Mouse (Mus musculus) adrenal gland, postnatal 4 days (tissue): Measurements from ENCODE around the gene Nf1. TPM values are rescaled to one million over a fixed set of nuclear protein-coding genes. Genes with fewer than 3 reads are reported as not detected.

Experiments used
- DNase-seq, 2 experiments: peaks; one replicate each; pipeline ENCODE4 v3.0.0; 2021 to 2022; ENCODE audit warnings: low spot score in 2 of 2, mixed read lengths in 2 of 2
- total RNA-seq, 2 experiments: library from RNA; stranded (reverse); gene quantifications; 2 replicates each; pipeline ENCODE4 v1.2.3; 2021

Nf1 gene
- total RNA-seq, 2 experiments from 2014 or later, result 74.9 to 76.1 TPM

GRCm38 (mm10) chr11:79527015-79527738 is 187.7 kb downstream of the Nf1 start:
- no peak for DNase-seq

GRCm38 (mm10) chr11:79527739-79528384 is 188.4 kb downstream of the Nf1 start:
- no peak for DNase-seq

DNA sequence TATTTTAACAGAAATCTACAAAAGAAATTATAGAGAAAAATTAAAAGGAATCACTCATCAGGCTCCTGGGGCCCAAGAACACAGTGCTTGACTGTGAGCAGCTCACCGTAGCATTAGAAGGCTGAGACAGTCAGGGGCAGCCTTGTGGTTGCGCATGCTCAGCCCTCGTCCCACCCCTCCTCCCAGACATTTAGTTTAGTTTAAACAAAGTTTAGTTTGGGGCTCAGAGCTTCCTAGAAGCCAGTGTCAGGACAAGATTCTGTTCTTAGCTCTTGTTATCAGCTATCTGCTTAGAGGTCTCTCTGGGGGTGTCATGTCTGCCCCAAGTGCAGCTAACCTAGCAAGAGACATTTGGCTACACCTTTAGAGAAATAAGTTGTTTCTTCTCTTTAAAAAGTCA is 189.1 kb downstream of the Nf1 start:
- no peak for DNase-seq

- no peak for DNase-seq
These were observed 189.7 kb downstream of the Nf1 start for GRCm38 (mm10) chr11:79529226-79529625.

DNA sequence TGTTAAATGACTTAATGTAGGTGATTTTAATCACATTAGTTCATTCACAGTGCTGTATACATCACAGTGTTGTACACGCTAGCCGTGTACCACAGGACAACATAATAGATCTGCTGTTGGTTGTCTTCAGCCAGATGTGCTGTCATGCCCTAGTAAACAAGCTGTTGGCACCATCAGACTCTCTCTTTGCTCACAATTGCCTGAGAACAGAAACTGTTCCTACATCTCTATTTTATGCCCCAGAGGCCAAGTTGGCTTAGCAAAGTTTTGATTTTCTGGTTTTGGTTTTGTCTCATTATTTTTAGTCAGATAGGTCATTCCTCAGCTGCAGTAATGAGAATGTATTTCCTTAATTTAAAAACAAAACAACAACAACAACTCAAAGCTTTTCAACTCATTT is 190.2 kb downstream of the Nf1 start:
- no peak for DNase-seq

- no peak for DNase-seq
These were observed 190.9 kb downstream of the Nf1 start, which contains the start of the genes Evi2 and Evi2a for GRCm38 (mm10) chr11:79530333-79530761. Gene Evi2, minus strand, starts transcription at chr11:79530589. Gene Evi2a, minus strand, starts transcription at chr11:79530609.

- DNase-seq, result no peak
These were observed 191.3 kb downstream of the Nf1 start for GRCm38 (mm10) chr11:79530774-79531173.

DNA sequence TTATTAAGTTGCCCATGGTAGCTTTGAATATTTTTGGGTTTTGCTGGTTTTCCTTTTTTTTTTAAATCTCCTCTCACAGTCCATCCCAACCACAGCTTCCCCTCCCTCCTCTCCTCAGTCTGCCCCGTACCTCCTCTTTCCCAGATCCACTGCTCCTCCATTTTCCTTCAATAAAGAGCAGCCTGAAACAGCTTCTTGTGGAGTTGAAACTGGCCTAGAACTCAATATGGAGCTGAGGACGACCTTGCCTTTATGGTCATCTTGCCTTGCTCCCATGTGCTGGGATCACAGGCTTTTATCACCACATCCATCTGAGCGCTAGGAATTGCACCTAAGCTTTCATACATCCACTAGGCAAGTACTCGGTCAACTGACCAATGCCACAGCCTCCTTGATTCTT is 192.0 kb downstream of the Nf1 start:
- no peak for DNase-seq

GRCm38 (mm10) chr11:79533311-79533710 is 193.8 kb downstream of the Nf1 start:
- no peak for DNase-seq

- DNase-seq, result no peak
These were observed 194.6 kb downstream of the Nf1 start for GRCm38 (mm10) chr11:79533950-79534690.

DNA sequence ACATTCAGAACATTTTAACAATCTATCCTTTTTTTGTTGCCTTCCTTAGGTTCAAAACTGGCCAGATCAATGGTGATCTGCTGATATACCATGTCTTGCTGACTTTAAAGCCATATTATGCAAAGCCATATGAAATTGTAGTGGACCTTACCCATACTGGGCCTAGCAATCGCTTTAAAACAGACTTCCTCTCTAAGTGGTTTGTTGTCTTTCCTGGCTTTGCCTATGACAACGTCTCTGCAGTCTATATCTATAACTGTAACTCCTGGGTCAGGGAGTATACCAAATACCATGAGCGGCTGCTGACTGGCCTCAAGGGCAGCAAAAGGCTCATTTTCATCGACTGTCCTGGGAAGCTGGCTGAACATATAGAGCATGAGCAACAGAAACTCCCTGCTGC is 196.1 kb downstream of the Nf1 start:
- no peak for DNase-seq

DNA sequence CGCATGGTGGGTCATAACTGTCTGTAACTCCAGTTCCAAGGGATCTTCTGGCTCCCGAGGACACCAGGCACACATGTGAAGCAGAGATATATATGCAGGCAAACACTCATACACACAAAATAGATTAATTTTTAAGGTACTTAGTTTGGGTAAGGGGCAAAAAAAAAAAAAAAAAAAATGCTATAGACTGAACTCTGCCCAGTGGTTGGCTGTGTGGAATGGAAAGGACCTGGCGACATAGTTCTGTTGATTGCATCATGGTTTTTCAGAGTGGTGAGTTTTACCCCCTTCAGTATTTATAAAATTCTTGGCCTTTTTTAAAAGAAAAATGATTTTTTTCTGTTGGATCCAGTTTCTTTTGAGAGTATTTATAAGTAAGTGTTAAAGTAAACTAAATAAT is 196.8 kb downstream of the Nf1 start:
- DNase-seq, result no peak

- no peak for DNase-seq
These were observed 213.1 kb downstream of the Nf1 start for GRCm38 (mm10) chr11:79552622-79553021.

DNA sequence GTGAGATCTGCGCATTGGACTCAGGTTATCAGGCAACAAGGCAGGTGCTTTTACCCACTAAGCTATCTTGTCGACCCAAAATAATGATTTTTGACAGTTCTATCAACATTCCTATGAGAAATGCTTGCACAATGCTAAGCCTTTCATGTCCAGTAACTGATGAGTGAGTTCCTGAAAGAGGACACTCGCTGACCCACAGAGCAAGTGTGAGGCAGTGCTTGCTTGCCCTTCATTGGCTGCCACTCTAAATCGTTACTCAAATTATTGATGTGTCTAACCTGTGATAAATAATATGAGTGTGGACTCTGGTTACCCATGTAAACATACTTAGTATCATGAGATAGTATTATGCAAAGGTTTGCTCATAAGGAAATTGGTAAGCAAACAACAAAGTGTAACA is 221.0 kb downstream of the Nf1 start:
- DNase-seq, result no peak

DNA sequence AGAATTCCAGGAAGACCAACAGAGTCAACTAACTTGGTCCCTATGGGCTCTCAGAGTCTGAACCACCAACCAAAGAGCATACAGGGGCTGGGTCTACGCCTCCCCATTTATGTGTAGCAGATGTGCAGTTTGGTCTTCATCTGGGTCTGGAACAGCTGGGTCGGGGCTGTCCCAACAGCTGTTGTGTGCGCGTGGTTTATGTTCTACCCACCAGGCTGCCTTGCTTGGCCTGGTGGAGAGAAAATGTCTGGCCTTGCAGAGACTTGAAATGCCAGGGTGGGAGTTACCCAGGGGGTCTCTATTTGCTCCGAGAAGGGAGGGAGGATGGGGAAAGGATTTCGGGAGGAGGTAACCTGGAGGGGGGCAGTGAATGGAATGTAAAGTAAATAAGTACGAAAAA is 224.0 kb downstream of the Nf1 start:
- no peak for DNase-seq

DNA sequence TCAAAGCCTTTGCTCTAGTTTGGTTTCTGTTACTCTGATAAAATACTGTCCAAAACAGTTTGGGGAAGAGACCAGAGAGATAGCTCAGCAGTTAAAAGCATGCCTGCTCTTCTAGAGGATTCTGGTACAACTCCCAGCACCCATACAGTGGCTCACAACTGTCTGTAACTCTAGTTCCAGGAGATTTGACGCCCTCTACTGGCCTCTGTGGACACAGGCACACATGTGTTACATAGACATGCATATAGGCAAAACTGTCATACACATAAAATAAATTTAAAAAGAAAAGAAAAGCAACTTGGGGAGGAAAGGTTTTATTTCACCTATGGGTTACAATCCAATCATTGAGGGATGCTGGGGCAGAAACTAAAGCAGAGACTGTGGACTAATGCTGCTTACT is 227.5 kb downstream of the Nf1 start:
- no peak for DNase-seq

GRCm38 (mm10) chr11:79568197-79568911 is 228.9 kb downstream of the Nf1 start:
- DNase-seq, result no peak

DNA sequence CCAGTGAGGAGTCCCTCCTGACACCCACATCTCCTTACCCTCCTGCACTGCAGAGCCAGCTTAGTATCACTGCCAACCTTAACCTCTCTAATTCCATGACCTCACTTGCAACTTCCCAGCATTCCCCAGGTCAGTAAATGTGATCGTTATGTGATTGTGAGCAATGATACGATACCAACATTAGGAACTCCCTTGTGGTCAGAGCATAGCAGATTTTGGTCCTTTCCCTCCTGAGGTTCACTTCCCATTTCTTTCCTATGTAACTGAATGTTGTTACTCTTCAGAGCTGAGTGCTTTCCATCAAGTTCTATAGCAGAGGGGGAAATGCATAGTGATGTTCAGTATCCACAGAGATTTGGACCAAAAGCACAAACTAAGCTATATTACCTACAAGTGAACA is 230.8 kb downstream of the Nf1 start:
- no peak for DNase-seq

DNA sequence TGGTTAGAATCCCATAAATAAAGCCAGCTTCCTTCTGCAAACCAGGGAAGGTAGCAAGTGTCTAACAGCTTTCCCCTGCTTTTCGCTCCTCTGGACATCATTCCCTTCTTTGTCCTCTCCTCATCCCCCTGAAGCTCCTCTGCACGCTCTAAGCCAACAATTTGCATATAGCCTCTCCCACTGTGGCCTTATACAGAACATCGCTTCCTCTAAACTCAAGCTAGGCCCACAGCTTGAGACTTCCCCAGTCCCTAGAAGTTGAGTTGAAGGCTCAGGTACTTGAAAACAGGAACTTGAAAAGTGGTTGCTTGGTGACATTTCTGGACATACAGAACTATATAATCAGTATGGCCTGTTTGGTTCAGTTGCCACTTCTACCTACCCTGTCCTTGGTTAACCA is 234.3 kb downstream of the Nf1 start:
- DNase-seq, result no peak

DNA sequence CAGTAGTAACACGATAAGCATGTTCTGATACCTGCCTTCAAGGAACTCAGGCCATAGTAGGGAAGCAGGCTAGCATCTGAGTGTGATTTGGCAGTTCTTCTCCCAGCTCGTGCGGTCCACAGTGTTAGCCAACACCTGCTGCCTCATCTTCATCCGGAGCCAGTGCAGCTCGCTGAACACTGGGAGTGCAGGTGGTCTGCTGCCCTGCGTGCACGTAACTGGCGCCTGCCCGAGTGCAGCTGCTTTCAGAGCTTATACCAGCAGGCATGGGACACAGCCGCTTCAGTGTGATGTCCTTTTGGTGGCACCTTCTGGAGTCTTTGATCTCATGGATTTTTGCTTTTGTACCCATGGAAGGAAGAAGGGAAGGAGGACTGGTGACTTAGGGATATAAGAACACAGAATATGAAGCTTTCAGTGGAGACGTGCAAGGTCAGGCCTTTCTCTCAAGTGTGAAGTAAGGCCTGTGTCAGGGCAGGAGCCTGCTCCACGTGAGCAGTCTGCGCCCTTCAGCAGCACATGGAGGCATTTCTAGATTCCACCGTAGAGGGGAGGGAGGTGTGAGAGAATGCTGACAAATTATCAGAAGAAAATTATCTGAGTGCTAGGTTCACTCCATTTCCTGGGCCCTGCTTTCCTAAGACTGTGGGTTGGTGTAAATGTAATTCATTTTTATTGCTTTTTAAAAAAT is 236.0 kb downstream of the Nf1 start:
- DNase-seq, result no peak

DNA sequence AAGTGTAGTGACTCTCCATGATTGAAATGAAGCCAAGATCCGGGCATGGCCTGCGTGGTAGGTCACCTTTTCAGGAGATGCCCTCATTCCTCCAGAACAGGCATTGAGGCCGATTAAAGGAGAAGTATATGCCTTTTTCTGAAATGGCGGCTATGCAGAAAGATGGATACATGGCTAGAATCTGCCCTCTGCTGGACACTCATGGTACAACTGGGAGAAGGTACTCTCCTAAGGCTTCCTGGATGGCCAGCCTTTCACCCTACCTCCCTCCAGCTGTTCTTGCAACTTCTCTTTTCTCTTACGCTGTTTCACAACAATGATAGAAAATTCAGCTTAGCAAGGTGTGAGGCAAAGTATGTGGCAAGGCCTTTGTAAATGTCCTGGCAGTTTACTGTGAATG is 238.2 kb downstream of the Nf1 start:
- peak; percentile 36 to 56 for DNase-seq
